Mouse (Mus musculus): ENCODE results near the gene Gpr171. TPM values are rescaled to one million over a fixed set of nuclear protein-coding genes. Genes with fewer than 3 reads are reported as not detected.
"Not testable (repeated sequence)": the region's sequence is repeated elsewhere in the genome, so short reads cannot be mapped to it uniquely, and the experiment has no call there.

Gene Gpr171
- polyA plus RNA-seq (2014; fragmentation: Nextera tagmentation; extraction: Ambion mirVana): 0.18 and 0.25 TPM in 2 replicates

- no peaks in the 10 kb centered on the region for H3K9me3 ChIP-seq (replicated peaks; ENCODE audit: control insufficient read depth, low read length)
- H3K36me3 ChIP-seq (ENCODE audit: control insufficient read depth, insufficient read depth, low read length): no peaks in the 10 kb centered on the region
- H3K9ac ChIP-seq (ENCODE audit: low read length): no peak within 1 kb of the TSS
- no peaks in the 10 kb centered on the region for H3K4me1 ChIP-seq (ENCODE audit: control insufficient read depth, insufficient read depth, low read length)
- DNase-seq (ENCODE audit: low spot score) (no peak), ATAC-seq (no peak)
- no peaks in the 10 kb centered on the region for H3K27me3 ChIP-seq (replicated peaks; ENCODE audit: control insufficient read depth, insufficient read depth, low read length)
- 81% methylated on average over 6 of the region's 6 CpGs for WGBS
- H3K27ac ChIP-seq (ENCODE audit: low read depth, low read length): no peak within 1 kb of the TSS
- H3K4me3 ChIP-seq (ENCODE audit: low read depth, low read length): no peak within 1 kb of the TSS
- no peak within 1 kb of the TSS for H3K4me2 ChIP-seq (ENCODE audit: low read length)
Observed at GRCm38 (mm10) chr3:59101218-59101986, at the start of gene Gpr171. Gpr171 (minus strand) TSS chr3:59101821.

- H3K9me3 ChIP-seq (replicated peaks; ENCODE audit: control insufficient read depth, low read length): no peaks in the 10 kb centered on the region
- DNase-seq (ENCODE audit: low spot score) (no peak), ATAC-seq (no peak)
- 92% methylated on average over 2 of the region's 2 CpGs for WGBS
- no peaks in the 10 kb centered on the region for H3K36me3 ChIP-seq (ENCODE audit: control insufficient read depth, insufficient read depth, low read length)
- no peak overlapping the region for H3K27ac ChIP-seq (ENCODE audit: low read depth, low read length)
- H3K4me1 ChIP-seq (ENCODE audit: control insufficient read depth, insufficient read depth, low read length): no peaks in the 10 kb centered on the region
- H3K4me3 ChIP-seq (ENCODE audit: low read depth, low read length): no peak overlapping the region
- no peaks in the 10 kb centered on the region for H3K27me3 ChIP-seq (replicated peaks; ENCODE audit: control insufficient read depth, insufficient read depth, low read length)
- no peak overlapping the region for H3K4me2 ChIP-seq (ENCODE audit: low read length)
- no peak overlapping the region for H3K9ac ChIP-seq (ENCODE audit: low read length)
Observed at GRCm38 (mm10) chr3:59150624-59151023, 49.0 kb upstream of the Gpr171 start.

- no peaks in the 10 kb centered on the region for H3K27me3 ChIP-seq (replicated peaks; ENCODE audit: control insufficient read depth, insufficient read depth, low read length)
- H3K4me2 ChIP-seq (ENCODE audit: low read length): no peak overlapping the region
- no peak overlapping the region for H3K9ac ChIP-seq (ENCODE audit: low read length)
- ATAC-seq (no peak), DNase-seq (ENCODE audit: low spot score) (no peak)
- H3K27ac ChIP-seq (ENCODE audit: low read depth, low read length): no peak overlapping the region
- H3K4me1 ChIP-seq (ENCODE audit: control insufficient read depth, insufficient read depth, low read length): no peaks in the 10 kb centered on the region
- H3K9me3 ChIP-seq (replicated peaks; ENCODE audit: control insufficient read depth, low read length): no peaks in the 10 kb centered on the region
- no peak overlapping the region for H3K4me3 ChIP-seq (ENCODE audit: low read depth, low read length)
- H3K36me3 ChIP-seq (ENCODE audit: control insufficient read depth, insufficient read depth, low read length): no peaks in the 10 kb centered on the region
Observed at GRCm38 (mm10) chr3:59149646-59150045, 48.0 kb upstream of the Gpr171 start.

- Histone ChIP-seq H3K36me3 (ENCODE audit: control insufficient read depth, insufficient read depth, low read length) (no peaks in the 10 kb centered on the region), H3K4me1 (ENCODE audit: control insufficient read depth, insufficient read depth, low read length) (no peaks in the 10 kb centered on the region), H3K4me2 (ENCODE audit: low read length) (no peak overlapping the region), H3K9me3 (replicated peaks; ENCODE audit: control insufficient read depth, low read length) (no peaks in the 10 kb centered on the region), H3K4me3 (ENCODE audit: low read depth, low read length) (no peak overlapping the region), H3K27me3 (replicated peaks; ENCODE audit: control insufficient read depth, insufficient read depth, low read length) (no peaks in the 10 kb centered on the region), H3K9ac (ENCODE audit: low read length) (no peak overlapping the region), H3K27ac (ENCODE audit: low read depth, low read length) (no peak overlapping the region)
- WGBS: 66% methylated on average over 5 of the region's 5 CpGs
- ATAC-seq (no peak), DNase-seq (ENCODE audit: low spot score) (no peak)
Observed at GRCm38 (mm10) chr3:59145194-59145593, 43.6 kb upstream of the Gpr171 start.

- Histone ChIP-seq H3K9ac (ENCODE audit: low read length) (no peak overlapping the region), H3K27ac (ENCODE audit: low read depth, low read length) (no peak overlapping the region), H3K9me3 (replicated peaks; ENCODE audit: control insufficient read depth, low read length) (no peaks in the 10 kb centered on the region), H3K4me1 (ENCODE audit: control insufficient read depth, insufficient read depth, low read length) (no peaks in the 10 kb centered on the region), H3K27me3 (replicated peaks; ENCODE audit: control insufficient read depth, insufficient read depth, low read length) (no peaks in the 10 kb centered on the region), H3K4me2 (ENCODE audit: low read length) (no peak overlapping the region), H3K36me3 (ENCODE audit: control insufficient read depth, insufficient read depth, low read length) (no peaks in the 10 kb centered on the region), H3K4me3 (ENCODE audit: low read depth, low read length) (no peak overlapping the region)
- no peak for ATAC-seq
- DNase-seq (ENCODE audit: low spot score): no peak
- 85% methylated on average over 8 of the region's 8 CpGs for WGBS
Observed at GRCm38 (mm10) chr3:59141507-59142305, 40.1 kb upstream of the Gpr171 start.

- H3K4me1 ChIP-seq (ENCODE audit: control insufficient read depth, insufficient read depth, low read length); H3K9ac ChIP-seq (ENCODE audit: low read length); DNase-seq (ENCODE audit: low spot score); H3K4me2 ChIP-seq (ENCODE audit: low read length); H3K27ac ChIP-seq (ENCODE audit: low read depth, low read length); H3K27me3 ChIP-seq (replicated peaks; ENCODE audit: control insufficient read depth, insufficient read depth, low read length); H3K4me3 ChIP-seq (ENCODE audit: low read depth, low read length); H3K36me3 ChIP-seq (ENCODE audit: control insufficient read depth, insufficient read depth, low read length); H3K9me3 ChIP-seq (replicated peaks; ENCODE audit: control insufficient read depth, low read length); ATAC-seq: not testable (repeated sequence)
- WGBS: 95% methylated on average over 4 of the region's 4 CpGs
Observed at GRCm38 (mm10) chr3:59140941-59141340, 39.3 kb upstream of the Gpr171 start.

- DNase-seq (ENCODE audit: low spot score) (no peak), ATAC-seq (no peak)
- Histone ChIP-seq H3K27me3 (replicated peaks; ENCODE audit: control insufficient read depth, insufficient read depth, low read length) (no peaks in the 10 kb centered on the region), H3K27ac (ENCODE audit: low read depth, low read length) (no peak overlapping the region), H3K9ac (ENCODE audit: low read length) (no peak overlapping the region), H3K36me3 (ENCODE audit: control insufficient read depth, insufficient read depth, low read length) (no peaks in the 10 kb centered on the region), H3K4me3 (ENCODE audit: low read depth, low read length) (no peak overlapping the region), H3K9me3 (replicated peaks; ENCODE audit: control insufficient read depth, low read length) (no peaks in the 10 kb centered on the region), H3K4me1 (ENCODE audit: control insufficient read depth, insufficient read depth, low read length) (no peaks in the 10 kb centered on the region), H3K4me2 (ENCODE audit: low read length) (no peak overlapping the region)
- 87% methylated on average over 2 of the region's 2 CpGs for WGBS
Observed at GRCm38 (mm10) chr3:59140115-59140514, 38.5 kb upstream of the Gpr171 start.

- H3K9ac ChIP-seq (ENCODE audit: low read length): no peak overlapping the region
- no peaks in the 10 kb centered on the region for H3K27me3 ChIP-seq (replicated peaks; ENCODE audit: control insufficient read depth, insufficient read depth, low read length)
- H3K4me1 ChIP-seq (ENCODE audit: control insufficient read depth, insufficient read depth, low read length): no peaks in the 10 kb centered on the region
- DNase-seq (ENCODE audit: low spot score) (no peak), ATAC-seq (no peak)
- no peaks in the 10 kb centered on the region for H3K9me3 ChIP-seq (replicated peaks; ENCODE audit: control insufficient read depth, low read length)
- H3K27ac ChIP-seq (ENCODE audit: low read depth, low read length): no peak overlapping the region
- no peak overlapping the region for H3K4me2 ChIP-seq (ENCODE audit: low read length)
- H3K36me3 ChIP-seq (ENCODE audit: control insufficient read depth, insufficient read depth, low read length): no peaks in the 10 kb centered on the region
- H3K4me3 ChIP-seq (ENCODE audit: low read depth, low read length): no peak overlapping the region
Observed at GRCm38 (mm10) chr3:59139651-59140051, 38.0 kb upstream of the Gpr171 start.

- no peak overlapping the region for H3K4me3 ChIP-seq (ENCODE audit: low read depth, low read length)
- H3K36me3 ChIP-seq (ENCODE audit: control insufficient read depth, insufficient read depth, low read length): no peaks in the 10 kb centered on the region
- DNase-seq (ENCODE audit: low spot score) (no peak), ATAC-seq (no peak)
- no peak overlapping the region for H3K27ac ChIP-seq (ENCODE audit: low read depth, low read length)
- H3K9ac ChIP-seq (ENCODE audit: low read length): no peak overlapping the region
- no peaks in the 10 kb centered on the region for H3K27me3 ChIP-seq (replicated peaks; ENCODE audit: control insufficient read depth, insufficient read depth, low read length)
- H3K9me3 ChIP-seq (replicated peaks; ENCODE audit: control insufficient read depth, low read length): no peaks in the 10 kb centered on the region
- WGBS: 80% methylated on average over 12 of the region's 12 CpGs
- no peak overlapping the region for H3K4me2 ChIP-seq (ENCODE audit: low read length)
- H3K4me1 ChIP-seq (ENCODE audit: control insufficient read depth, insufficient read depth, low read length): no peaks in the 10 kb centered on the region
Observed at GRCm38 (mm10) chr3:59138946-59139468, 37.4 kb upstream of the Gpr171 start.
